Mouse (Mus musculus) kidney, embryonic 14.5 days (tissue): ENCODE measurements around the gene Atp2b4. TPM values are rescaled to one million over a fixed set of nuclear protein-coding genes. Genes with fewer than 3 reads are reported as not detected.

Experiments
- ATAC-seq: fragments of 200-750 bp; cut with Nextera tagmentation; 2 replicates; pipeline ENCODE4 v1.8.0; 2017; ENCODE audit warnings: moderate number of reproducible peaks, mild to moderate bottlenecking, moderate TSS enrichment, moderate library complexity; ENCODE audit not compliant: low FRiP score, low TSS enrichment
- H3K27ac ChIP-seq: fragments of 300-500 bp; sonication (generic); 2 replicates; pipeline ENCODE4 v1.5.1; 2014; ENCODE audit warnings: low read depth, mild to moderate bottlenecking, low read length, moderate library complexity, mixed read lengths
- H3K27me3 ChIP-seq: fragments of 300-500 bp; sonication (generic); 2 replicates; pipeline ENCODE4 v1.6.1; 2014; ENCODE audit warnings: mild to moderate bottlenecking, low read length; ENCODE audit not compliant: control insufficient read depth, insufficient read depth
- H3K36me3 ChIP-seq: fragments of 300-500 bp; sonication (generic); 2 replicates; pipeline ENCODE4 v1.6.1; 2014; ENCODE audit warnings: low read length, mixed read lengths; ENCODE audit not compliant: control insufficient read depth, insufficient read depth
- H3K4me1 ChIP-seq: fragments of 300-500 bp; sonication (generic); 2 replicates; pipeline ENCODE4 v1.6.1; 2014; ENCODE audit warnings: low read length, mixed read lengths; ENCODE audit not compliant: control insufficient read depth, insufficient read depth
- H3K4me2 ChIP-seq: fragments of 300-500 bp; sonication (generic); replicated peaks from 2 replicates; pipeline ENCODE4 v1.6.1; 2014; ENCODE audit warnings: low read depth, mild to moderate bottlenecking, low read length
- H3K4me3 ChIP-seq: fragments of 300-500 bp; sonication (generic); 2 replicates; pipeline ENCODE4 v1.5.1; 2014; ENCODE audit warnings: mild to moderate bottlenecking, low read length
- H3K9ac ChIP-seq: fragments of 300-500 bp; sonication (generic); 2 replicates; pipeline ENCODE4 v1.6.1; 2014; ENCODE audit warnings: low read depth, mild to moderate bottlenecking, low read length, moderate library complexity
- H3K9me3 ChIP-seq: fragments of 300-500 bp; sonication (generic); 2 replicates; pipeline ENCODE4 v1.6.1; 2016; ENCODE audit warnings: low read length; ENCODE audit not compliant: control insufficient read depth
- WGBS: fragments of 180-500 bp; shearing (Covaris S2); extraction: QIAGEN DNeasy Blood & Tissue Kit; methylation state at CpG from one replicate; pipeline ENCODE4 v1.1.7; 2014; 5-methylcytosine and 5-hydroxymethylcytosine counted together
- polyA plus RNA-seq: library from polyadenylated mRNA; unstranded; fragments of >200 nt; fragmentation: Nextera tagmentation; extraction: Ambion mirVana; gene quantifications from 2 replicates; pipeline ENCODE4 v1.2.1, GENCODE M21; 2014

Atp2b4 gene
- polyA plus RNA-seq, 1 experiment from 2014 or later = 9.6 TPM

- peaks cover 18% of the 10 kb centered on the region for H3K4me1 ChIP-seq
- no peak overlapping the region for H3K27ac ChIP-seq
Observed at GRCm38 (mm10) chr1:133766901-133767529, 33.8 kb downstream of the Atp2b4 start.

GRCm38 (mm10) chr1:133765376-133765775 lies 35.5 kb downstream of the Atp2b4 start:
- 64% methylated on average over 4 of the region's 4 CpGs for WGBS
- no peak overlapping the region for H3K4me2 ChIP-seq

More at GRCm38 (mm10) chr1:133766901-133767529, 33.8 kb downstream of the Atp2b4 start:
- no peak overlapping the region for H3K4me3 ChIP-seq
- 20% methylated on average over 11 of the region's 11 CpGs for WGBS
- H3K36me3 ChIP-seq = no peaks in the 10 kb centered on the region
- no peak overlapping the region for H3K4me2 ChIP-seq
- H3K9ac ChIP-seq = no peak overlapping the region
- no peak for ATAC-seq
- H3K27me3 ChIP-seq = no peaks in the 10 kb centered on the region
- H3K9me3 ChIP-seq = no peaks in the 10 kb centered on the region

GRCm38 (mm10) chr1:133762946-133763422 lies 37.9 kb downstream of the Atp2b4 start:
- no peak for ATAC-seq
- no peak overlapping the region for H3K27ac ChIP-seq
- 54% methylated on average over 5 of the region's 5 CpGs for WGBS

More at GRCm38 (mm10) chr1:133765376-133765775, 35.5 kb downstream of the Atp2b4 start:
- Histone ChIP-seq H3K4me1 (peaks cover 18% of the 10 kb centered on the region), H3K4me3 (no peak overlapping the region), H3K36me3 (no peaks in the 10 kb centered on the region), H3K9me3 (no peaks in the 10 kb centered on the region), H3K27ac (no peak overlapping the region), H3K9ac (no peak overlapping the region), H3K27me3 (no peaks in the 10 kb centered on the region)
- ATAC-seq = no peak

GRCm38 (mm10) chr1:133761278-133761677 lies 39.6 kb downstream of the Atp2b4 start:
- 0 out of 2 replicates have a peak, but pooled peaks cover 6% of the 10 kb centered on the region for H3K4me1 ChIP-seq
- H3K9me3 ChIP-seq = no peaks in the 10 kb centered on the region
- no peaks in the 10 kb centered on the region for H3K36me3 ChIP-seq
- no peak for ATAC-seq
- H3K27me3 ChIP-seq = no peaks in the 10 kb centered on the region
- H3K4me2 ChIP-seq = no peak overlapping the region
- H3K4me3 ChIP-seq = no peak overlapping the region
- no peak overlapping the region for H3K27ac ChIP-seq
- WGBS = 63% methylated on average over 5 of the region's 5 CpGs
- no peak overlapping the region for H3K9ac ChIP-seq

More at GRCm38 (mm10) chr1:133762946-133763422, 37.9 kb downstream of the Atp2b4 start:
- Histone ChIP-seq H3K9ac (no peak overlapping the region), H3K4me1 (peaks cover 18% of the 10 kb centered on the region), H3K4me2 (no peak overlapping the region), H3K9me3 (no peaks in the 10 kb centered on the region), H3K27me3 (no peaks in the 10 kb centered on the region), H3K36me3 (no peaks in the 10 kb centered on the region), H3K4me3 (no peak overlapping the region)

- H3K27ac ChIP-seq = no peak overlapping the region
- no peak overlapping the region for H3K4me3 ChIP-seq
- no peak overlapping the region for H3K9ac ChIP-seq
- WGBS = 82% methylated on average over 4 of the region's 4 CpGs
- no peaks in the 10 kb centered on the region for H3K4me1 ChIP-seq
- no peaks in the 10 kb centered on the region for H3K36me3 ChIP-seq
- H3K9me3 ChIP-seq = no peaks in the 10 kb centered on the region
- ATAC-seq = no peak
- H3K4me2 ChIP-seq = no peak overlapping the region
- H3K27me3 ChIP-seq = no peaks in the 10 kb centered on the region
Observed at GRCm38 (mm10) chr1:133754317-133754868, 46.4 kb downstream of the Atp2b4 start.

- H3K9me3 ChIP-seq = no peaks in the 10 kb centered on the region
- WGBS = 86% methylated on average over 8 of the region's 8 CpGs
- H3K27ac ChIP-seq = no peak overlapping the region
- no peaks in the 10 kb centered on the region for H3K36me3 ChIP-seq
- no peak overlapping the region for H3K4me3 ChIP-seq
- 0 out of 2 replicates have a peak, but pooled peaks cover 7% of the 10 kb centered on the region for H3K4me1 ChIP-seq
- no peaks in the 10 kb centered on the region for H3K27me3 ChIP-seq
- no peak for ATAC-seq
- H3K4me2 ChIP-seq = no peak overlapping the region
- no peak overlapping the region for H3K9ac ChIP-seq
Observed at GRCm38 (mm10) chr1:133753325-133753724, 47.5 kb downstream of the Atp2b4 start.

GRCm38 (mm10) chr1:133751621-133752020 lies 49.2 kb downstream of the Atp2b4 start:
- no peak overlapping the region for H3K27ac ChIP-seq
- 89% methylated on average over 3 of the region's 3 CpGs for WGBS
- H3K27me3 ChIP-seq = no peaks in the 10 kb centered on the region
- H3K4me2 ChIP-seq = no peak overlapping the region
- H3K36me3 ChIP-seq = no peaks in the 10 kb centered on the region
- H3K9me3 ChIP-seq = no peaks in the 10 kb centered on the region
- ATAC-seq = no peak
- no peak overlapping the region for H3K4me3 ChIP-seq
- no peak overlapping the region for H3K9ac ChIP-seq
- 0 out of 2 replicates have a peak, but pooled peaks cover 7% of the 10 kb centered on the region for H3K4me1 ChIP-seq

GRCm38 (mm10) chr1:133749954-133750353 lies 50.9 kb downstream of the Atp2b4 start:
- Histone ChIP-seq H3K27ac (no peak overlapping the region), H3K4me3 (no peak overlapping the region), H3K4me1 (peaks cover 7% of the 10 kb centered on the region; the same call in 1 of the 2 replicates), H3K9ac (no peak overlapping the region), H3K4me2 (no peak overlapping the region), H3K27me3 (no peaks in the 10 kb centered on the region), H3K9me3 (no peaks in the 10 kb centered on the region), H3K36me3 (no peaks in the 10 kb centered on the region)
- no peak for ATAC-seq
- WGBS = 86% methylated on average over 4 of the region's 4 CpGs

GRCm38 (mm10) chr1:133745078-133745495 lies 55.8 kb downstream of the Atp2b4 start:
- no peak overlapping the region for H3K9ac ChIP-seq
- 59% methylated on average over 9 of the region's 9 CpGs for WGBS

More at GRCm38 (mm10) chr1:133745078-133745495, 55.8 kb downstream of the Atp2b4 start:
- peaks cover 20% of the 10 kb centered on the region for H3K4me1 ChIP-seq
- no peaks in the 10 kb centered on the region for H3K9me3 ChIP-seq
- no peaks in the 10 kb centered on the region for H3K36me3 ChIP-seq
- no peak overlapping the region for H3K27ac ChIP-seq
- no peak for ATAC-seq
- H3K4me3 ChIP-seq = no peak overlapping the region
- no peak overlapping the region for H3K4me2 ChIP-seq
- 0 out of 2 replicates have a peak, but pooled peaks cover 4% of the 10 kb centered on the region for H3K27me3 ChIP-seq
